In genomic region chr11:97198601-97199000, GRCm38 (mm10) we compare ENCODE assay signal across 9 mouse cellular contexts. TPM values are rescaled to one million over a fixed set of nuclear protein-coding genes. Genes with fewer than 3 reads are reported as not detected.
DNase-seq lines count a peak whose midpoint lies in the region; ATAC-seq and TF ChIP-seq lines count a peak whose summit lies in the region.
"Had no signal": no experiment of that assay in that cellular context is flagged by ENCODE, and none has a peak within 500 bp of the region (broad histone marks: within the 10 kb centered on the region; RNA-seq: fewer than 3 reads in every experiment).

No protein-coding gene starts in this region.

- no peaks in the 10 kb centered on the region for H3K4me1 ChIP-seq in midbrain, embryonic 11.5 days (ENCODE audit: control insufficient read depth, insufficient read depth, low read length)
- H3K4me1 ChIP-seq in midbrain, embryonic 13.5 days (replicated peaks) = no peaks in the 10 kb centered on the region
- no peaks in the 10 kb centered on the region for H3K4me1 ChIP-seq in midbrain, postnatal 0 days (ENCODE audit: insufficient read depth, low read length)
- H3K4me1 ChIP-seq: hindbrain, embryonic 15.5 days had no signal

- 21% methylated on average over 5 of the region's 5 CpGs for WGBS in midbrain, embryonic 11.5 days
- WGBS in midbrain, embryonic 13.5 days = 18% methylated on average over 5 of the region's 5 CpGs
- WGBS in midbrain, postnatal 0 days = 23% methylated on average over 5 of the region's 5 CpGs

- H3K9me3 ChIP-seq in midbrain, embryonic 11.5 days (ENCODE audit: control insufficient read depth, low read length) = no peaks in the 10 kb centered on the region
- no peaks in the 10 kb centered on the region for H3K9me3 ChIP-seq in midbrain, embryonic 13.5 days
- no peaks in the 10 kb centered on the region for H3K9me3 ChIP-seq in midbrain, postnatal 0 days (ENCODE audit: low read length)
- H3K9me3 ChIP-seq: hindbrain, embryonic 15.5 days had no signal

- DNase-seq in cerebellum, adult 11 months = peak; percentile 41
- no peak for DNase-seq in cerebellum, adult 9-11 months
- DNase-seq in midbrain, embryonic 11.5 days (ENCODE audit: low spot score, missing footprints) = peak; percentile 89
- DNase-seq in cerebellum, adult 18-20 months = peak; percentile 60 to 62
- DNase-seq in heart, postnatal 4 days = peak; percentile 58
- peak; percentile 35 for DNase-seq in midbrain, postnatal 0 days (ENCODE audit: low spot score)
- DNase-seq in thymus, postnatal 14 days = peak; percentile 77

- no peak for ATAC-seq in midbrain, embryonic 11.5 days (ENCODE audit: low FRiP score)
- ATAC-seq in midbrain, embryonic 13.5 days = no peak
- ATAC-seq in midbrain, postnatal 0 days (ENCODE audit: low FRiP score) = no peak

- H3K9ac ChIP-seq in midbrain, embryonic 11.5 days (ENCODE audit: low read length) = no peak overlapping the region
- H3K9ac ChIP-seq in midbrain, embryonic 13.5 days (replicated peaks) = no peak overlapping the region
- H3K9ac ChIP-seq in midbrain, postnatal 0 days (replicated peaks; ENCODE audit: low read length, poor library complexity, severe bottlenecking) = no peak overlapping the region
- H3K9ac ChIP-seq: hindbrain, embryonic 15.5 days had no signal

- no peak overlapping the region for H3K4me3 ChIP-seq in midbrain, embryonic 11.5 days (ENCODE audit: low read depth, low read length)
- H3K4me3 ChIP-seq in midbrain, embryonic 13.5 days (replicated peaks) = no peak overlapping the region
- no peak overlapping the region for H3K4me3 ChIP-seq in midbrain, postnatal 0 days (ENCODE audit: low read depth, low read length)
- H3K4me3 ChIP-seq: hindbrain, embryonic 15.5 days had no signal

- H3K36me3 ChIP-seq in midbrain, embryonic 11.5 days (ENCODE audit: control insufficient read depth, insufficient read depth, low read length) = no peaks in the 10 kb centered on the region
- no peaks in the 10 kb centered on the region for H3K36me3 ChIP-seq in midbrain, embryonic 13.5 days
- no peaks in the 10 kb centered on the region for H3K36me3 ChIP-seq in midbrain, postnatal 0 days (ENCODE audit: insufficient read depth, low read length)
- H3K36me3 ChIP-seq: hindbrain, embryonic 15.5 days had no signal

- H3K27me3 ChIP-seq in midbrain, embryonic 11.5 days (ENCODE audit: control insufficient read depth, insufficient read depth, low read length) = no peaks in the 10 kb centered on the region
- no peaks in the 10 kb centered on the region for H3K27me3 ChIP-seq in midbrain, embryonic 13.5 days
- H3K27me3 ChIP-seq in midbrain, postnatal 0 days (ENCODE audit: insufficient read depth, low read length) = no peaks in the 10 kb centered on the region
- H3K27me3 ChIP-seq: hindbrain, embryonic 15.5 days had no signal

- no peak overlapping the region for H3K4me2 ChIP-seq in midbrain, embryonic 11.5 days
- no peak overlapping the region for H3K4me2 ChIP-seq in midbrain, embryonic 13.5 days (replicated peaks)
- H3K4me2 ChIP-seq in midbrain, postnatal 0 days (ENCODE audit: low read depth, low read length, poor library complexity, severe bottlenecking) = no peak overlapping the region
- H3K4me2 ChIP-seq: hindbrain, embryonic 15.5 days had no signal

- peak; percentile 71 for TF ChIP-seq CTCF in midbrain, postnatal 0 days (IDR thresholded peaks at IDR 0.05)

- H3K27ac ChIP-seq in midbrain, embryonic 11.5 days (ENCODE audit: low read depth, low read length) = no peak overlapping the region
- no peak overlapping the region for H3K27ac ChIP-seq in midbrain, embryonic 13.5 days
- no peak overlapping the region for H3K27ac ChIP-seq in midbrain, postnatal 0 days (ENCODE audit: low read depth, low read length)
- H3K27ac ChIP-seq: hindbrain, embryonic 15.5 days had no signal

RNA-seq across cellular contexts. Expression of gene Kpnb1, which starts 10.9 kb away (rescaled TPM):
- polyA plus RNA-seq in midbrain, embryonic 11.5 days (2014; fragmentation: Nextera tagmentation; extraction: Ambion mirVana) = 111 and 116 TPM in 2 replicates
- polyA plus RNA-seq in midbrain, embryonic 13.5 days (2015; fragmentation: Nextera tagmentation; extraction: Ambion mirVana) = 43.0 and 47.3 TPM in 2 replicates
- total RNA-seq in heart, postnatal 4 days (2021) = 100 to 1,000 TPM; 160 to 162 TPM
- total RNA-seq in midbrain, postnatal 0 days (2014; rRNA removed) = 104 and 118 TPM in 2 replicates
- 23.0 and 25.0 TPM in 2 replicates for polyA plus RNA-seq in midbrain, postnatal 0 days (2015; fragmentation: Nextera tagmentation; extraction: Ambion mirVana)

RNA-seq across cellular contexts. Expression of gene Tbkbp1, which starts 47.3 kb away (rescaled TPM):
- 2.8 and 3.6 TPM in 2 replicates for polyA plus RNA-seq in midbrain, embryonic 11.5 days (2014; fragmentation: Nextera tagmentation; extraction: Ambion mirVana)
- 5.6 and 6.7 TPM in 2 replicates for polyA plus RNA-seq in midbrain, embryonic 13.5 days (2015; fragmentation: Nextera tagmentation; extraction: Ambion mirVana)
- 10 to 100 TPM; 17.0 to 17.7 TPM for total RNA-seq in heart, postnatal 4 days (2021)
- total RNA-seq in midbrain, postnatal 0 days (2014; rRNA removed) = 43.9 and 45.3 TPM in 2 replicates
- 9.5 and 10.3 TPM in 2 replicates for polyA plus RNA-seq in midbrain, postnatal 0 days (2015; fragmentation: Nextera tagmentation; extraction: Ambion mirVana)
